Mouse (Mus musculus) intestine, postnatal 0 days (tissue): Measurements from ENCODE around the gene Spib. TPM values are rescaled to one million over a fixed set of nuclear protein-coding genes. Genes with fewer than 3 reads are reported as not detected.

Experiments
- ATAC-seq: fragments of 200-750 bp; cut with Nextera tagmentation; 2 replicates; pipeline ENCODE4 v1.8.0; 2017; ENCODE audit warnings: mild to moderate bottlenecking, moderate TSS enrichment, moderate library complexity
- H3K27ac ChIP-seq: fragments of 300-500 bp; sonication (generic); 2 replicates; pipeline ENCODE4 v1.5.1; 2014; ENCODE audit warnings: mild to moderate bottlenecking, low read depth, low read length, moderate library complexity
- H3K27me3 ChIP-seq: fragments of 300-500 bp; sonication (generic); replicated peaks from 2 replicates; pipeline ENCODE4 v1.6.1; 2014; ENCODE audit warnings: low read length, mixed read lengths; ENCODE audit not compliant: control insufficient read depth, insufficient read depth
- H3K36me3 ChIP-seq: fragments of 300-500 bp; sonication (generic); 2 replicates; pipeline ENCODE4 v1.6.1; 2014; ENCODE audit warnings: mild to moderate bottlenecking, moderate library complexity; ENCODE audit not compliant: control insufficient read depth, insufficient read depth
- H3K4me1 ChIP-seq: fragments of 300-500 bp; sonication (generic); replicated peaks from 2 replicates; pipeline ENCODE4 v1.6.1; 2014; ENCODE audit warnings: antibody characterized with exemption, low read length, mixed read lengths; ENCODE audit not compliant: control insufficient read depth, insufficient read depth
- H3K4me2 ChIP-seq: fragments of 300-500 bp; sonication (generic); replicated peaks from 2 replicates; pipeline ENCODE4 v1.6.1; 2014; ENCODE audit warnings: low read depth, mild to moderate bottlenecking, moderate library complexity
- H3K4me3 ChIP-seq: fragments of 300-500 bp; sonication (generic); 2 replicates; pipeline ENCODE4 v1.5.1; 2014; ENCODE audit warnings: low read depth, low read length
- H3K9ac ChIP-seq: fragments of 300-500 bp; sonication (generic); 2 replicates; pipeline ENCODE4 v1.6.1; 2014; ENCODE audit warnings: mild to moderate bottlenecking, low read depth, low read length
- H3K9me3 ChIP-seq: fragments of 300-500 bp; sonication (generic); 2 replicates; pipeline ENCODE4 v1.6.1; 2016; ENCODE audit warnings: mixed run types; ENCODE audit not compliant: control insufficient read depth
- CTCF ChIP-seq: sonication (generic); IDR thresholded peaks from 2 replicates; pipeline ENCODE4 v1.5.1; 2016; ENCODE audit warnings: low read depth, mild to moderate bottlenecking, control low read depth, antibody characterized with exemption, moderate library complexity
- WGBS: fragments of 180-500 bp; shearing (Covaris S2); extraction: QIAGEN DNeasy Blood & Tissue Kit; methylation state at CpG from one replicate; pipeline ENCODE4 v1.1.7; 2014; 5-methylcytosine and 5-hydroxymethylcytosine counted together
- polyA plus RNA-seq: library from polyadenylated mRNA; unstranded; fragments of >200 nt; fragmentation: Nextera tagmentation; extraction: Ambion mirVana; gene quantifications from 2 replicates; pipeline ENCODE4 v1.2.1, GENCODE M21; 2015

The Spib gene
- polyA plus RNA-seq, 1 experiment from 2014 or later: 0.17 TPM

- Histone ChIP-seq H3K4me2 (no peak overlapping the region), H3K9ac (no peak overlapping the region), H3K4me1 (peaks cover 9% of the 10 kb centered on the region; the same call in 1 of the 2 replicates), H3K27me3 (0 out of 2 replicates have a peak, but pooled peaks cover 3% of the 10 kb centered on the region), H3K36me3 (peaks cover 31% of the 10 kb centered on the region), H3K9me3 (no peaks in the 10 kb centered on the region), H3K27ac (no peak overlapping the region), H3K4me3 (no peak overlapping the region)
- 82% methylated on average over 7 of the region's 7 CpGs for WGBS
- no peak for ATAC-seq
- TF ChIP-seq CTCF: no peak
Measured at GRCm38 (mm10) chr7:44495086-44495485, 36.8 kb downstream of the Spib start.

GRCm38 (mm10) chr7:44494681-44495080 is 37.2 kb downstream of the Spib start:
- H3K4me2 ChIP-seq: no peak overlapping the region
- no peak for TF ChIP-seq CTCF
- no peak for ATAC-seq
- no peak overlapping the region for H3K27ac ChIP-seq
- no peak overlapping the region for H3K4me3 ChIP-seq
- H3K36me3 ChIP-seq: peaks cover 35% of the 10 kb centered on the region
- H3K27me3 ChIP-seq: 0 out of 2 replicates have a peak, but pooled peaks cover 3% of the 10 kb centered on the region
- no peaks in the 10 kb centered on the region for H3K9me3 ChIP-seq
- peaks cover 9% of the 10 kb centered on the region; the same call in 1 of the 2 replicates for H3K4me1 ChIP-seq
- no peak overlapping the region for H3K9ac ChIP-seq
- WGBS: 91% methylated on average over 12 of the region's 12 CpGs

GRCm38 (mm10) chr7:44492166-44492826 is 39.6 kb downstream of the Spib start:
- WGBS: 92% methylated on average over 21 of the region's 21 CpGs

GRCm38 (mm10) chr7:44491391-44491790 is 40.5 kb downstream of the Spib start:
- H3K9ac ChIP-seq: no peak overlapping the region
- peaks cover 9% of the 10 kb centered on the region; the same call in 1 of the 2 replicates for H3K4me1 ChIP-seq
- WGBS: 93% methylated on average over 5 of the region's 5 CpGs
- H3K27ac ChIP-seq: no peak overlapping the region
- H3K9me3 ChIP-seq: no peaks in the 10 kb centered on the region
- no peak overlapping the region for H3K4me2 ChIP-seq
- no peak for TF ChIP-seq CTCF
- ATAC-seq: no peak
- peaks cover 46% of the 10 kb centered on the region for H3K36me3 ChIP-seq
- H3K4me3 ChIP-seq: no peak overlapping the region
- H3K27me3 ChIP-seq: no peaks in the 10 kb centered on the region

More at GRCm38 (mm10) chr7:44492166-44492826, 39.6 kb downstream of the Spib start:
- H3K9me3 ChIP-seq: no peaks in the 10 kb centered on the region
- no peak overlapping the region for H3K9ac ChIP-seq
- H3K4me2 ChIP-seq: no peak overlapping the region
- ATAC-seq: no peak
- H3K27ac ChIP-seq: no peak overlapping the region
- H3K4me1 ChIP-seq: peaks cover 9% of the 10 kb centered on the region; the same call in 1 of the 2 replicates
- peaks cover 46% of the 10 kb centered on the region for H3K36me3 ChIP-seq
- no peaks in the 10 kb centered on the region for H3K27me3 ChIP-seq
- H3K4me3 ChIP-seq: no peak overlapping the region
- TF ChIP-seq CTCF: no peak

- H3K36me3 ChIP-seq: peaks cover 46% of the 10 kb centered on the region
- peaks cover 2% of the 10 kb centered on the region; the same call in 1 of the 2 replicates for H3K4me1 ChIP-seq
- H3K9ac ChIP-seq: no peak overlapping the region
- no peak overlapping the region for H3K4me3 ChIP-seq
- ATAC-seq: no peak
- H3K4me2 ChIP-seq: no peak overlapping the region
- H3K27me3 ChIP-seq: no peaks in the 10 kb centered on the region
- H3K27ac ChIP-seq: no peak overlapping the region
- WGBS: 88% methylated on average over 4 of the region's 4 CpGs
- no peak for TF ChIP-seq CTCF
- H3K9me3 ChIP-seq: no peaks in the 10 kb centered on the region
Measured at GRCm38 (mm10) chr7:44490281-44490680, 41.6 kb downstream of the Spib start.

- H3K27ac ChIP-seq: no peak overlapping the region
- 93% methylated on average over 8 of the region's 8 CpGs for WGBS
- H3K4me2 ChIP-seq: no peak overlapping the region
- H3K9ac ChIP-seq: no peak overlapping the region
- H3K9me3 ChIP-seq: no peaks in the 10 kb centered on the region
- no peak overlapping the region for H3K4me3 ChIP-seq
- peaks cover 42% of the 10 kb centered on the region for H3K36me3 ChIP-seq
- TF ChIP-seq CTCF: no peak
- no peaks in the 10 kb centered on the region for H3K27me3 ChIP-seq
- no peak for ATAC-seq
- H3K4me1 ChIP-seq: no peaks in the 10 kb centered on the region
Measured at GRCm38 (mm10) chr7:44488545-44488944, 43.3 kb downstream of the Spib start.
